Mouse (Mus musculus): ENCODE data around the gene Arhgap40.

GRCm38 (mm10) chr2:158556750-158557149 lies 44.2 kb downstream of the Arhgap40 start:
- no peak for TF ChIP-seq PAX5 (IDR thresholded peaks at IDR 0.05; ENCODE audit: low read length)
- TF ChIP-seq KAT2A (IDR thresholded peaks at IDR 0.05; ENCODE audit: insufficient replicate concordance, low read length) = no peak
- TF ChIP-seq MAX (IDR thresholded peaks at IDR 0.05; ENCODE audit: low read length) = no peak
- TF ChIP-seq POLR2AphosphoS2 (IDR thresholded peaks at IDR 0.05; ENCODE audit: low read depth, low read length) = no peak
- no peak for TF ChIP-seq POLR2A (IDR thresholded peaks at IDR 0.05; ENCODE audit: low read depth, low read length)
- no peak for TF ChIP-seq ZNF384 (IDR thresholded peaks at IDR 0.05; ENCODE audit: low read depth, low read length)
- TF ChIP-seq ETS1 (conservative IDR thresholded peaks at IDR 0.05; ENCODE audit: low read depth, low read length) = no peak
- no peak for TF ChIP-seq CTCF (conservative IDR thresholded peaks at IDR 0.05 in 1 of 2, IDR thresholded peaks at IDR 0.05 in 1 of 2; ENCODE audit: low read depth in 2 of 2, low read length in 2 of 2)
- TF ChIP-seq NRF1 (IDR thresholded peaks at IDR 0.05; ENCODE audit: low read depth, low read length) = no peak

Measured in CH12.LX (cell line).